Mouse (Mus musculus) limb, embryonic 14.5 days (tissue): ENCODE data around the gene Fam198a. TPM values are rescaled to one million over a fixed set of nuclear protein-coding genes. Genes with fewer than 3 reads are reported as not detected.

Source experiments
- ATAC-seq: fragments of 200-750 bp; cut with Nextera tagmentation; 2 replicates; pipeline ENCODE4 v1.8.0; 2017; ENCODE audit warnings: low read depth, moderate number of reproducible peaks, moderate TSS enrichment; ENCODE audit not compliant: low FRiP score
- DNase-seq: peaks from one replicate; pipeline ENCODE4 v3.0.0-alpha.2; 2015; ENCODE audit warnings: low spot score
- H3K27ac ChIP-seq: fragments of 300-500 bp; sonication (generic); replicated peaks from 2 replicates; pipeline ENCODE4 v1.5.1; 2014; ENCODE audit warnings: low read depth, mild to moderate bottlenecking, low read length, moderate library complexity, mixed read lengths
- H3K27me3 ChIP-seq: fragments of 300-500 bp; sonication (generic); 2 replicates; pipeline ENCODE4 v1.6.1; 2014; ENCODE audit warnings: low read length, mixed read lengths; ENCODE audit not compliant: control insufficient read depth, insufficient read depth
- H3K36me3 ChIP-seq: fragments of 300-500 bp; sonication (generic); 2 replicates; pipeline ENCODE4 v1.6.1; 2014; ENCODE audit warnings: mild to moderate bottlenecking, low read length, moderate library complexity, mixed read lengths; ENCODE audit not compliant: control insufficient read depth, insufficient read depth
- H3K4me1 ChIP-seq: fragments of 300-500 bp; sonication (generic); 2 replicates; pipeline ENCODE4 v1.6.1; 2014; ENCODE audit warnings: antibody characterized with exemption, low read length, mixed read lengths; ENCODE audit not compliant: control insufficient read depth, insufficient read depth
- H3K4me2 ChIP-seq: fragments of 300-500 bp; sonication (generic); replicated peaks from 2 replicates; pipeline ENCODE4 v1.6.1; 2014; ENCODE audit warnings: low read depth, mild to moderate bottlenecking, low read length, moderate library complexity; ENCODE audit not compliant: severe bottlenecking
- H3K4me3 ChIP-seq: fragments of 300-500 bp; sonication (generic); replicated peaks from 2 replicates; pipeline ENCODE4 v1.5.1; 2014; ENCODE audit warnings: low read length
- H3K9ac ChIP-seq: fragments of 300-500 bp; sonication (generic); 2 replicates; pipeline ENCODE4 v1.6.1; 2014; ENCODE audit warnings: mild to moderate bottlenecking, low read depth, low read length, moderate library complexity; ENCODE audit not compliant: severe bottlenecking
- H3K9me3 ChIP-seq: fragments of 300-500 bp; sonication (generic); 2 replicates; pipeline ENCODE4 v1.6.1; 2016; ENCODE audit warnings: low read length; ENCODE audit not compliant: control insufficient read depth
- POLR2A ChIP-seq: fragments of 200-500 bp; IDR thresholded peaks from 2 replicates; pipeline ENCODE4 v1.8.0; 2012; ENCODE audit warnings: inconsistent platforms, mild to moderate bottlenecking, moderate library complexity, borderline replicate concordance; ENCODE audit not compliant: insufficient read depth, insufficient read length; ENCODE audit errors: extremely low read depth
- WGBS: fragments of 180-500 bp; shearing (Covaris S2); extraction: QIAGEN DNeasy Blood & Tissue Kit; methylation state at CpG from one replicate; pipeline ENCODE4 v1.1.7; 2014; 5-methylcytosine and 5-hydroxymethylcytosine counted together
- polyA plus RNA-seq, 2 experiments: library from polyadenylated mRNA; depleted of rRNA in 1 of 2; stranded (reverse) in 1 of 2; unstranded in 1 of 2; fragments of >200 nt; fragmentation: Nextera tagmentation in 1 of 2; extraction: Ambion mirVana in 1 of 2; gene quantifications; 2 replicates each; pipeline versions ENCODE4 v1.2.1 to v1.2.3; 2012 to 2014

Gene Fam198a
- polyA plus RNA-seq, 2 experiments, result 6.4 to 8.7 TPM

- WGBS, result 95% methylated on average over 22 of the region's 22 CpGs
- TF ChIP-seq POLR2A, result no peak
- H3K4me2 ChIP-seq, result no peak overlapping the region
- no peaks in the 10 kb centered on the region for H3K27me3 ChIP-seq
- H3K4me1 ChIP-seq, result no peaks in the 10 kb centered on the region
- ATAC-seq (no peak), DNase-seq (no peak)
- H3K4me3 ChIP-seq, result no peak overlapping the region
- no peaks in the 10 kb centered on the region for H3K9me3 ChIP-seq
- H3K9ac ChIP-seq, result no peak overlapping the region
- H3K27ac ChIP-seq, result no peak overlapping the region
- H3K36me3 ChIP-seq, result peaks cover 8% of the 10 kb centered on the region; the same call in 1 of the 2 replicates
These were observed 31.4 kb downstream of the Fam198a start for GRCm38 (mm10) chr9:121982214-121982613.

- Histone ChIP-seq H3K9ac (no peak overlapping the region), H3K27me3 (no peaks in the 10 kb centered on the region), H3K4me2 (no peak overlapping the region), H3K36me3 (peaks cover 8% of the 10 kb centered on the region; the same call in 1 of the 2 replicates), H3K27ac (no peak overlapping the region), H3K4me1 (no peaks in the 10 kb centered on the region), H3K9me3 (no peaks in the 10 kb centered on the region), H3K4me3 (no peak overlapping the region)
- no peak for DNase-seq
- WGBS, result 89% methylated on average over 15 of the region's 15 CpGs
- no peak for ATAC-seq
- no peak for TF ChIP-seq POLR2A
These were observed 31.9 kb downstream of the Fam198a start for GRCm38 (mm10) chr9:121982665-121983064.

GRCm38 (mm10) chr9:121983504-121983903, 32.7 kb downstream of the Fam198a start:
- no peak for TF ChIP-seq POLR2A
- no peaks in the 10 kb centered on the region for H3K4me1 ChIP-seq
- H3K9ac ChIP-seq, result 0 out of 2 replicates have a peak overlapping the region, but pooled peaks have one; percentile 0
- H3K27ac ChIP-seq, result no peak overlapping the region
- peaks cover 8% of the 10 kb centered on the region; the same call in 1 of the 2 replicates for H3K36me3 ChIP-seq
- no peak overlapping the region for H3K4me2 ChIP-seq
- H3K4me3 ChIP-seq, result no peak overlapping the region
- no peaks in the 10 kb centered on the region for H3K9me3 ChIP-seq
- H3K27me3 ChIP-seq, result no peaks in the 10 kb centered on the region
- DNase-seq (peak; percentile 22), ATAC-seq (no peak)
- WGBS, result 61% methylated on average over 15 of the region's 15 CpGs

- Histone ChIP-seq H3K4me3 (no peak overlapping the region), H3K4me2 (no peak overlapping the region), H3K27me3 (no peaks in the 10 kb centered on the region), H3K9ac (no peak overlapping the region), H3K9me3 (no peaks in the 10 kb centered on the region), H3K4me1 (no peaks in the 10 kb centered on the region), H3K27ac (no peak overlapping the region), H3K36me3 (peaks cover 8% of the 10 kb centered on the region; the same call in 1 of the 2 replicates)
- TF ChIP-seq POLR2A, result no peak
- WGBS, result 68% methylated on average over 15 of the region's 15 CpGs
- peak; percentile 48; the same call in 1 of the 2 replicates for ATAC-seq
- DNase-seq, result peak; percentile 55
These were observed 34.0 kb downstream of the Fam198a start for GRCm38 (mm10) chr9:121984465-121985461.

- WGBS, result 77% methylated on average over 3 of the region's 3 CpGs
- Histone ChIP-seq H3K9me3 (no peaks in the 10 kb centered on the region), H3K4me2 (no peak overlapping the region), H3K27me3 (no peaks in the 10 kb centered on the region), H3K27ac (no peak overlapping the region), H3K4me1 (no peaks in the 10 kb centered on the region), H3K36me3 (no peaks in the 10 kb centered on the region; the same call in 1 of the 2 replicates), H3K9ac (no peak overlapping the region), H3K4me3 (no peak overlapping the region)
- no peak for DNase-seq
- ATAC-seq, result no peak
- no peak for TF ChIP-seq POLR2A
These were observed 38.1 kb downstream of the Fam198a start for GRCm38 (mm10) chr9:121988910-121989309.
